Mouse (Mus musculus): ENCODE results near the gene Gm45753. TPM values are rescaled to one million over a fixed set of nuclear protein-coding genes. Genes with fewer than 3 reads are reported as not detected.

Gene Gm45753
- polyA plus RNA-seq, 1 experiment from 2014 or later, result not detected

DNA sequence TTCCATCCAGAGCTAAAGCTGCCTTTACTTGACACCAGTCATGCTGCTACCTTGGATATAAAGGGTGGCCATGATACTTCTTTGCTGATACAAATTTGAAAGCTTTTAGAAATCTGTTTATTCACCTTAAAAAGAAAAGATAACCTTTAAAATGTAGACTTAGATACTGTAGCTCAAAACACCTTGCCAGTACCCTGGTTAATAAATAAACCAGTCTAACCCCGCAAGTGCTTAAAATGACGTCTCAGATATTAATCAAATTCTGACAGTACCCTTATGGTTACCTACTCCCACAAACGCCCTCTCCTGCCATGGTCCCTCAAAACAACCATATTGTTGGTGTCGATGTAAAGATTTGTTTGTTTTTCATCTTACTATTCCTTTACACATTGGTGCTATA lies 15.9 kb upstream of the Gm45753 start:
- Histone ChIP-seq H3K36me3 (no peaks in the 10 kb centered on the region), H3K27me3 (replicated peaks) (no peaks in the 10 kb centered on the region), H3K4me2 (no peak overlapping the region), H3K9ac (no peak overlapping the region), H3K9me3 (replicated peaks) (no peaks in the 10 kb centered on the region), H3K27ac (ENCODE audit: poor library complexity, severe bottlenecking) (no peak overlapping the region), H3K4me1 (replicated peaks) (peaks cover 3% of the 10 kb centered on the region; the same call in 1 of the 2 replicates), H3K4me3 (no peak overlapping the region)
- no peak for ATAC-seq (ENCODE audit: insufficient number of reproducible peaks, low FRiP score)
- 72% methylated on average over 4 of the region's 4 CpGs for WGBS

DNA sequence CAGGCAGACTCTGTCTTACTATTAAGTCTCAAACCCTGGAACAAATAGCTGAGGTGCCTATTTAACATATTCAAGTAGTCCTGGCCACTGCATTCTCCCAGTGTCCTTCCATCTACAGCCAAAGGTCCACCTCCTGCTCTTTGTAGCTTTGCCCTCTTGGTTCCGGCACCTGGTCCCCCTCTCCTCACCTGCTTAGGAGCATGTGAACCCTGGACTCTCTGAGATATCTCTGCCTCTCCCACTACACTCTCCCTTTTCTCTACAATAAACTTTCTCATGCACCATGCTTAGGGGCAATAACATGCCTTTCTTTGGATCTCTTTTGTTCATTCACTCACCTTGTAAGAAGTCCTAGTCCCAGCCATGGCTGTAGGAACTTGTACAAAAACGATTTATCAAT lies 13.1 kb upstream of the Gm45753 start:
- H3K27me3 ChIP-seq (replicated peaks), result no peaks in the 10 kb centered on the region
- ATAC-seq (ENCODE audit: insufficient number of reproducible peaks, low FRiP score), result no peak
- H3K4me3 ChIP-seq, result no peak overlapping the region
- H3K9me3 ChIP-seq (replicated peaks), result no peaks in the 10 kb centered on the region
- no peak overlapping the region for H3K27ac ChIP-seq (ENCODE audit: poor library complexity, severe bottlenecking)
- no peaks in the 10 kb centered on the region for H3K36me3 ChIP-seq
- no peak overlapping the region for H3K9ac ChIP-seq
- peaks cover 3% of the 10 kb centered on the region; the same call in 1 of the 2 replicates for H3K4me1 ChIP-seq (replicated peaks)
- WGBS, result 79% methylated on average over 2 of the region's 2 CpGs
- H3K4me2 ChIP-seq, result no peak overlapping the region

DNA sequence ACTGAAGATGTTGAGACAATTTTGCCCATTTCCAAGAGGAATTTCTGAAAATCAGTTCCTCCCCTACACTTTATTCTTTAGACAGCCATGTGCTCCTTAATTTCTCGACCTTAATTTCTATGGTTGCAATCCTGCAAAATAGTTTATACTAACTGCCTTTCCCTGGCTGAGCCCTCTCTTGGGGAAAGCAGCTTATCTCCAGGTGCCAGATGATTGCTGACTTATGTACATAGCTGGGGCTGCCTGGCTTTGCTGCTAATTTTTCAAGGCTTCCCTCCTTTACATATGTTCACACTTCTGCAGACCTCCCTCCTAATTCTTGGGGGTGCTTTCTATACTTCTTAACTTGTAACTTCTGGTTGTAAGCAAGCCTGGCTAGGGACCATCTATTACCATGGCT lies 12.7 kb upstream of the Gm45753 start:
- no peak overlapping the region for H3K4me3 ChIP-seq
- H3K9ac ChIP-seq, result no peak overlapping the region
- H3K27ac ChIP-seq (ENCODE audit: poor library complexity, severe bottlenecking), result no peak overlapping the region
- H3K4me1 ChIP-seq (replicated peaks), result peaks cover 3% of the 10 kb centered on the region; the same call in 1 of the 2 replicates
- ATAC-seq (ENCODE audit: insufficient number of reproducible peaks, low FRiP score), result no peak
- H3K4me2 ChIP-seq, result no peak overlapping the region
- H3K27me3 ChIP-seq (replicated peaks), result no peaks in the 10 kb centered on the region
- no peaks in the 10 kb centered on the region for H3K9me3 ChIP-seq (replicated peaks)
- WGBS, result 44% methylated on average over 1 of the region's 1 CpGs
- no peaks in the 10 kb centered on the region for H3K36me3 ChIP-seq

DNA sequence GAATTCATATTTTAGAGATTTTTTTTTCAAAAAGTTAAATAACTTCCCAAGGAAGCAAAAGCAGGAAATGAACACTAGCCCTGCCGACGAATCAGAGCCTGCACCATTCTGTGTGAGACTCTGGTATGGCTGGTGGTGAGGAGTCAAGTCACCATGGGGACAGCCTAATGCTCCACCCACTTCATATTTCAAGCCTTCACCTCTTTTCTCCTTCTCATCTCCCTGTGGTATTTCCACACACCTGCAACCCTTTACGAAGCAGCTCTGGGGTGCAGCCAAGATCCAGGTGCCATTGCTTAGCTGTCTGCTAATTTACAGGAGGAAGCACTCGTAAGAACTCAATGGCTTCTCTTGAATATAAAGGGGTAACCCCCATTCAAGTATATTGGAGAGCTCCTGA lies 2.7 kb upstream of the Gm45753 start:
- no peak overlapping the region for H3K4me2 ChIP-seq
- H3K4me3 ChIP-seq, result no peak overlapping the region
- H3K27me3 ChIP-seq (replicated peaks), result no peaks in the 10 kb centered on the region
- H3K27ac ChIP-seq (ENCODE audit: poor library complexity, severe bottlenecking), result no peak overlapping the region
- ATAC-seq (ENCODE audit: insufficient number of reproducible peaks, low FRiP score), result no peak
- H3K9me3 ChIP-seq (replicated peaks), result no peaks in the 10 kb centered on the region
- 80% methylated on average over 4 of the region's 4 CpGs for WGBS
- no peaks in the 10 kb centered on the region for H3K4me1 ChIP-seq (replicated peaks)
- no peaks in the 10 kb centered on the region for H3K36me3 ChIP-seq
- H3K9ac ChIP-seq, result no peak overlapping the region

DNA sequence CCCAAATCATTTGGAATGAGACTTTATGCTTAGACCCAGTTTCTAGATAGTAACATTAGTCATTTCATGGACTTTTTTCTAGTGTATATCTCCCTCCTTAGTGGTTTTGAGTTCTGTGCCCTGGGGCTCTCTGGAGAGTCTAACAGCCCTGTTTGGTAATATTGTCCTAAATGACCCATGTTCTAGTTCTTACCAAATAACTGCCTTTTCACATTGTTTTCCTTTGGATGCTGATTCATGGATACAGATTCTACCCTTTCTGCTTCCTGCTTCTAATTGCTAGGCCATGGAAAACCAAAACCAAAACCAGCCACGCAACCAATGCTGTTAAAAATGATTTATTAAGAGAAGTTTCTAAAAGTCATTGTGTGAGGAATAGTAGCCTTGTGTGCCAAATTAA lies 2.8 kb downstream of the Gm45753 start:
- Histone ChIP-seq H3K27ac (ENCODE audit: poor library complexity, severe bottlenecking) (no peak overlapping the region), H3K4me3 (no peak overlapping the region), H3K4me2 (no peak overlapping the region), H3K9me3 (replicated peaks) (no peaks in the 10 kb centered on the region), H3K36me3 (no peaks in the 10 kb centered on the region), H3K4me1 (replicated peaks) (no peaks in the 10 kb centered on the region), H3K9ac (no peak overlapping the region), H3K27me3 (replicated peaks) (no peaks in the 10 kb centered on the region)
- no peak for ATAC-seq (ENCODE audit: insufficient number of reproducible peaks, low FRiP score)
- 87% methylated on average over 1 of the region's 1 CpGs for WGBS

DNA sequence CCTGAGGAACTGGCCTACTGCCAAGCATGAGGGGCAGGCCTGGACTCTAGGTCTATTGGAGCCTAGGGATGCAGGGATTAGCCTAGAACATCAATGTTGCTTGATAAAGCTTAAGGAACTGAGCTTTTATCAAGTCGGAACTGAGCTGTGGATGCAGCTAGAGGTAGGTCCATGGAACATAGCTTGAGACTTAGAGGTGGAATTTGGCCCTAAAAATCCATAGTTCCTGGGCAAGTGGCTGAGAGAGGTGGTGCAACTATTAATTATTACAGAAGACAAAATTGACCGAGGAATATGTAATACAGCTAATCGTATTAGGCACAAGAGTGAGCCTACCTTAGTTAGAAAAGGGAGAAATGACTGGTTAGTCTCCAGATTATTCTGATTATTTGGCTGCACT lies 3.9 kb downstream of the Gm45753 start:
- Histone ChIP-seq H3K36me3 (no peaks in the 10 kb centered on the region), H3K4me2 (no peak overlapping the region), H3K4me3 (no peak overlapping the region), H3K27me3 (replicated peaks) (no peaks in the 10 kb centered on the region), H3K9me3 (replicated peaks) (no peaks in the 10 kb centered on the region), H3K9ac (no peak overlapping the region), H3K4me1 (replicated peaks) (no peaks in the 10 kb centered on the region), H3K27ac (ENCODE audit: poor library complexity, severe bottlenecking) (no peak overlapping the region)
- no peak for ATAC-seq (ENCODE audit: insufficient number of reproducible peaks, low FRiP score)
- 77% methylated on average over 3 of the region's 3 CpGs for WGBS

DNA sequence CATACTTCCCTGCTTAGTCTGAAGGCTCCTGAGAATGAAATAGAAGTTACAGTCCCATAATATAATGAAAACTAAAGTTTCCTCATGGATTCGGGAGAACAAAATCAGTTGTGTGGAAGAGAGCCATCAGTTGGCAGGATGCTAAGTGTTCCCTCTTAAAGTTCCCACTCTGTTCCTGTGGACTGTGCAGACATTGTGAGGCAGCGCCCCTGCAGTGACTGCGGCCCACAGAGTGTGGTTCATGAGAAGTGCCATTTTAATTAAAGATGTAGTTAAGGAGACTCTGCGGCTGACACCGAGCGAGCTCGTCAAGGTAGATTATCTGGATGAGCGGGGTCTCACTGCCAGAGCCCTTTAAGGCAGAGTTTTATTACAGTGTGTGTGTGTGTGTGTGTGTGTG lies 5.9 kb downstream of the Gm45753 start:
- 85% methylated on average over 8 of the region's 8 CpGs for WGBS
- Histone ChIP-seq H3K9ac (no peak overlapping the region), H3K4me3 (no peak overlapping the region), H3K4me2 (no peak overlapping the region), H3K36me3 (no peaks in the 10 kb centered on the region), H3K27ac (ENCODE audit: poor library complexity, severe bottlenecking) (no peak overlapping the region), H3K4me1 (replicated peaks) (no peaks in the 10 kb centered on the region), H3K9me3 (replicated peaks) (no peaks in the 10 kb centered on the region), H3K27me3 (replicated peaks) (no peaks in the 10 kb centered on the region)
- ATAC-seq (ENCODE audit: insufficient number of reproducible peaks, low FRiP score), result no peak

DNA sequence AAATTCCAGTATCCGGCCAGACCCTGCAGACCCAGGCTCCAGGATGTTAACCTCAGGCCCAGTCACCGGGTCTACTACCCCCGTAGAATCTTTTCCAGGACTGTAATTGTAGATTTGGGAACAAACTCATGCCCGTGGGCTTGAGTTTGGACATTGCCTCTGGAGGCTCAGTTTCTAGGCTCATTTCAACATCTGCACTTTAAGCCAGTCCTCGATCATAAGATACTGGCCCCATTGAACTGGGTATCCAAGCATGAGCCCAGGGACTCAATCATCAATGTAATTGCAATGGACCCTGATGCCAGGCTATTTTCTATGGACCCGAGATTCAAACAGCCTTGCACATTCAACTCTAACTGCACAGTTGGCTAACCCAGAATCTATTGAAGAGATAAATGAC lies 13.0 kb downstream of the Gm45753 start:
- Histone ChIP-seq H3K4me3 (no peak overlapping the region), H3K27me3 (replicated peaks) (no peaks in the 10 kb centered on the region), H3K9me3 (replicated peaks) (no peaks in the 10 kb centered on the region), H3K4me1 (replicated peaks) (no peaks in the 10 kb centered on the region), H3K9ac (no peak overlapping the region), H3K36me3 (no peaks in the 10 kb centered on the region), H3K27ac (ENCODE audit: poor library complexity, severe bottlenecking) (no peak overlapping the region), H3K4me2 (no peak overlapping the region)
- whole genome bisulfite sequencing, result 88% methylated on average over 6 of the region's 6 CpGs
- no peak for ATAC-seq (ENCODE audit: insufficient number of reproducible peaks, low FRiP score)

DNA sequence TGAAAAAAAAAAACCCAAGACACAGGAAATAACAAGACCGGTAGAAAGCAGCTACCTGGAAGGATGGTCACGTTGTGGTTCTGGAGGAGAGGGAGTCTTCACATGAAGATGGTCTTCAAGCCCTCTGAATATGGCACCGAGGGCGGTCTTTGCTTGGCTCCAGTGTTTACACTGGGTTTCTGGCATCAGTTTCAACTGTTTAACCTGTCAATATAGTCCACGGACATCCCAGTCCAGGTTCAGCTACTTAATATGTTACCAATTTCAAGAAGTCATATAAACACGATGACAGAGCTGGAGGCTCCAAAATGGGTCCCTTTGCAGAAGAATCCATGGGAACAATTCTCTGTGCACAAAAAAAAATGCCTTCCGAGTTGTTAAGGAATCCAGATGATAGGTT lies 13.6 kb downstream of the Gm45753 start, which contains the start of gene Klkb1:
TSS of gene Klkb1 (minus strand) at position 173 of the 400 bp plus-strand sequence.
- H3K9ac ChIP-seq, result no peak within 1 kb of the TSS
- H3K9me3 ChIP-seq (replicated peaks), result no peaks in the 10 kb centered on the region
- no peak for ATAC-seq (ENCODE audit: insufficient number of reproducible peaks, low FRiP score)
- H3K36me3 ChIP-seq, result no peaks in the 10 kb centered on the region
- H3K27me3 ChIP-seq (replicated peaks), result no peaks in the 10 kb centered on the region
- no peak within 1 kb of the TSS for H3K4me2 ChIP-seq
- no peak within 1 kb of the TSS for H3K4me3 ChIP-seq
- no peak within 1 kb of the TSS for H3K27ac ChIP-seq (ENCODE audit: poor library complexity, severe bottlenecking)
- 83% methylated on average over 7 of the region's 7 CpGs for WGBS
- H3K4me1 ChIP-seq (replicated peaks), result no peaks in the 10 kb centered on the region

DNA sequence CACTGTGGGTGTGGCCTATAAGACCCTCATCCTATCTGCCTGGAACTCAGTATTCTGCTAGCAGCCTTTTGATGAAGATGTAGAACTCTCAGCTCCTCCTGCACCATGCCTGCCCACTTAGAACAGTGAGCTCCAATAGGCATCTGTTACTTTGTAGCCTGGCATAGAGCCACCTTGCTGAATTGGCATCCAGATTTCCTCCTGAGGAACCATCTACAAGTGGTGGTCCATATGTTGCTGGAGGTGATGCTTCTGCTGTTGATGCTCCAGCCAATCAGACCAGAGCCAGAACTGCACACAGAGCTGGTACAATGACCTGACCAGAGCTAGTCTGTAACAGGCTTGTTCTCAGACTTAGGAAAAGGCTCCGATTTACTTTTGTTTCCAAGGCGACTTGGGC lies 16.5 kb downstream of the Gm45753 start:
- H3K4me1 ChIP-seq (replicated peaks), result no peaks in the 10 kb centered on the region
- H3K27ac ChIP-seq (ENCODE audit: poor library complexity, severe bottlenecking), result no peak overlapping the region
- H3K9ac ChIP-seq, result no peak overlapping the region
- 79% methylated on average over 2 of the region's 2 CpGs for WGBS
- no peak overlapping the region for H3K4me2 ChIP-seq
- no peaks in the 10 kb centered on the region for H3K9me3 ChIP-seq (replicated peaks)
- no peaks in the 10 kb centered on the region for H3K27me3 ChIP-seq (replicated peaks)
- H3K36me3 ChIP-seq, result no peaks in the 10 kb centered on the region
- ATAC-seq (ENCODE audit: insufficient number of reproducible peaks, low FRiP score), result no peak
- no peak overlapping the region for H3K4me3 ChIP-seq

DNA sequence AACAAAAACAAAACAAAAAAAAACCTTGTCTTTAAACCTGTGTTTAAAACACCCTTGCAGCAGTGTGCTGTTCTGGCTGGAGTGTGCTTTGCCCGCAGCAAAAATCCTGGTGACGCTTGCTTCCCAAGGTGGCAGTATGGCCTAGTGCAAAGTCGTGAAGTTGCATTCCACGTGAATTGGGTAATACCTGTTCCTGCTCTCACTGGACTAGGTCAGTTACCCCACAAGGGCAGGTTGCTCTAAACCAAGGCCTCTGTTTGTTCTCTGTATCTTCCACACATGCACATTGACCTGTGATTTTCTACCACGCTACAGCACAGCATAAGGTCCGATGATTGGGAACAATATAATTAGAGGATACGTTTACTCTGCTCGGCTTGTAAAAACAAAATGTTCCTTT lies 26.6 kb downstream of the Gm45753 start:
- Histone ChIP-seq H3K27me3 (replicated peaks) (no peaks in the 10 kb centered on the region), H3K9ac (no peak overlapping the region), H3K36me3 (no peaks in the 10 kb centered on the region), H3K4me3 (no peak overlapping the region), H3K9me3 (replicated peaks) (no peaks in the 10 kb centered on the region), H3K4me2 (no peak overlapping the region), H3K27ac (ENCODE audit: poor library complexity, severe bottlenecking) (no peak overlapping the region), H3K4me1 (replicated peaks) (no peaks in the 10 kb centered on the region)
- WGBS, result 78% methylated on average over 8 of the region's 8 CpGs
- ATAC-seq (ENCODE audit: insufficient number of reproducible peaks, low FRiP score), result no peak

DNA sequence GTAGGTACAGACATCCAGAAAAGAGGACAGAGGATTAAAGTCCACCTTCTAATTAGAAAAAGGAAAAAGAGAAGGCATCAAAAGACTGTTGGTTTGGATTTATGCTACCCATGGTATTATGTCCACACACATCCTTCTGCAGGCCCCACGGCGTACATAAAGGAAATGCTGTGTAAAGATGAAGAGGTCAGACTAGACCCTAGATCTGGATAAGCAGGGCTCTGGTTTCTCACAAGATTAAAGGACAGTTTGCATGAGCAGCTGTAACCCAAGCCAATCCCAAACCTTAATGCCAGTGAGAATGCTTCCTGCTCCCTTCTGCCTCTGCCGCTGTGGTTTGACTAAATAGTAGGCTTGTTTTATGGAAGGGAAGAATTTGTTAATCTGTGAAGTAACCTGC lies 30.8 kb downstream of the Gm45753 start:
- H3K27me3 ChIP-seq (replicated peaks), result no peaks in the 10 kb centered on the region
- WGBS, result 72% methylated on average over 3 of the region's 3 CpGs
- H3K9ac ChIP-seq, result no peak overlapping the region
- no peak for ATAC-seq (ENCODE audit: insufficient number of reproducible peaks, low FRiP score)
- H3K27ac ChIP-seq (ENCODE audit: poor library complexity, severe bottlenecking), result no peak overlapping the region
- no peaks in the 10 kb centered on the region for H3K4me1 ChIP-seq (replicated peaks)
- no peak overlapping the region for H3K4me3 ChIP-seq
- no peak overlapping the region for H3K4me2 ChIP-seq
- no peaks in the 10 kb centered on the region for H3K9me3 ChIP-seq (replicated peaks)
- H3K36me3 ChIP-seq, result no peaks in the 10 kb centered on the region
